Mouse (Mus musculus) neural tube, embryonic 11.5 days (tissue): ENCODE measurements around the gene Gab2. TPM values are rescaled to one million over a fixed set of nuclear protein-coding genes. Genes with fewer than 3 reads are reported as not detected.

Experiments used
- ATAC-seq: fragments of 200-750 bp; cut with Nextera tagmentation; 2 replicates; pipeline ENCODE4 v1.8.0; 2017; ENCODE audit warnings: moderate number of reproducible peaks, mild to moderate bottlenecking, moderate TSS enrichment, moderate library complexity; ENCODE audit not compliant: insufficient read depth, low FRiP score, low TSS enrichment
- DNase-seq: peaks from one replicate; pipeline ENCODE4 v3.0.0-alpha.2; 2015; ENCODE audit warnings: low spot score
- H3K27ac ChIP-seq: fragments of 300-500 bp; sonication (generic); 2 replicates; pipeline ENCODE4 v1.5.1; 2014; ENCODE audit warnings: low read depth, mild to moderate bottlenecking, low read length
- H3K27me3 ChIP-seq: fragments of 300-500 bp; sonication (generic); 2 replicates; pipeline ENCODE4 v1.6.1; 2014; ENCODE audit warnings: mild to moderate bottlenecking, low read length, mixed read lengths; ENCODE audit not compliant: control insufficient read depth, insufficient read depth
- H3K36me3 ChIP-seq: fragments of 300-500 bp; sonication (generic); 2 replicates; pipeline ENCODE4 v1.6.1; 2014; ENCODE audit warnings: mild to moderate bottlenecking, low read length, moderate library complexity, mixed read lengths; ENCODE audit not compliant: control insufficient read depth, insufficient read depth
- H3K4me1 ChIP-seq: fragments of 300-500 bp; sonication (generic); 2 replicates; pipeline ENCODE4 v1.6.1; 2014; ENCODE audit warnings: low read length, mixed read lengths; ENCODE audit not compliant: control insufficient read depth, insufficient read depth
- H3K4me2 ChIP-seq: fragments of 300-500 bp; sonication (generic); 2 replicates; pipeline ENCODE4 v1.6.1; 2014; ENCODE audit warnings: low read depth, mild to moderate bottlenecking, moderate library complexity
- H3K4me3 ChIP-seq: fragments of 300-500 bp; sonication (generic); 2 replicates; pipeline ENCODE4 v1.5.1; 2014; ENCODE audit warnings: low read depth, low read length
- H3K9ac ChIP-seq: fragments of 300-500 bp; sonication (generic); 2 replicates; pipeline ENCODE4 v1.6.1; 2014; ENCODE audit warnings: mild to moderate bottlenecking, low read length
- H3K9me3 ChIP-seq: fragments of 300-500 bp; sonication (generic); 2 replicates; pipeline ENCODE4 v1.6.1; 2016; ENCODE audit warnings: low read length; ENCODE audit not compliant: control insufficient read depth
- WGBS: fragments of 180-500 bp; shearing (Covaris S2); extraction: QIAGEN DNeasy Blood & Tissue Kit; methylation state at CpG from one replicate; pipeline ENCODE4 v1.1.7; 2014; 5-methylcytosine and 5-hydroxymethylcytosine counted together
- polyA plus RNA-seq: library from polyadenylated mRNA; unstranded; fragments of >200 nt; fragmentation: Nextera tagmentation; extraction: Ambion mirVana; gene quantifications from 2 replicates; pipeline ENCODE4 v1.2.1, GENCODE M21; 2014

Gab2 gene
- polyA plus RNA-seq, 1 experiment from 2014 or later: 12.9 TPM

DNA sequence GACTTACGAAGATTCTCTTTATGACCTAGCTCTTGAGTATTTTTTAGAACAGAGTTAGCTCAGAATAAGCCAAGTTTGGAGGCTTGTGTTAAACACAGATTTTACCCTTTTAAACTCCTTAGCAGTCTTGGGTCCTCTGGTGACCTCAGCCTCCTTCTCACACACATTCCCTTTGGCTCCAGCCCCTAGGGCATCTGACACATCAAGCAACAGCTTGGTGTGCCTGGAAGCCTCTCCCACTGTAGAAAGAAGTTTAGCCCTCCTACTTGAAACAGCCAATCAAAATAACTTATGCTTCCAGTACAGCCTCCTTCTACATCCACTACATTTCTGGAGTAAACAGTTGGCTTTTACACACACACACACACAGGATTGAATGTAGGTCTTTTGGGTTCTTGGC, 2.8 kb downstream of the Gab2 start:
- Histone ChIP-seq H3K9ac (no peak overlapping the region), H3K27me3 (no peaks in the 10 kb centered on the region), H3K4me1 (0 out of 2 replicates have a peak, but pooled peaks cover 2% of the 10 kb centered on the region), H3K9me3 (no peaks in the 10 kb centered on the region), H3K27ac (no peak overlapping the region), H3K36me3 (no peaks in the 10 kb centered on the region), H3K4me2 (no peak overlapping the region), H3K4me3 (no peak overlapping the region)
- WGBS: 98% methylated on average over 1 of the region's 1 CpGs
- DNase-seq (no peak), ATAC-seq (no peak)

DNA sequence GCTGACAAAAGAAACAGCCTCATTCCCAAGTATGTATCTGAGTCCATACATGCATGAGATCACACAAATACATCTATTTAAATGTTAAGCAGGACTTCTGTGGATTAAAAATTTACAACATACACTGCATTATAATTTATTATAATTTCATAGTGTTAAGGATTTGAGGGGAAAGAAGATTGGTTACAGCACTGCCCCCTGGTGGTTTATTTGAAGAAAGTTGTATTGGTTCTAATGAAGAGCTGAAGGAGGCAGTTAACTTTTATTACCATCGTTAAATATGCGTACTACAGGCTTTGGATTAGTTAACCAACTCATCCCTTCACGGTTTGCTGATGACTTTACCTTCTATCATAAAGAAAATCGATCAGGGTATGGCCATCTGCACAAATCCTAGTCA, 3.9 kb downstream of the Gab2 start:
- H3K27ac ChIP-seq: no peak overlapping the region
- 6% methylated on average over 4 of the region's 4 CpGs for WGBS
- H3K9ac ChIP-seq: no peak overlapping the region
- H3K4me1 ChIP-seq: 0 out of 2 replicates have a peak, but pooled peaks cover 2% of the 10 kb centered on the region
- no peaks in the 10 kb centered on the region for H3K36me3 ChIP-seq
- DNase-seq (no peak), ATAC-seq (no peak)
- no peaks in the 10 kb centered on the region for H3K27me3 ChIP-seq
- no peak overlapping the region for H3K4me2 ChIP-seq
- H3K9me3 ChIP-seq: no peaks in the 10 kb centered on the region
- H3K4me3 ChIP-seq: no peak overlapping the region

DNA sequence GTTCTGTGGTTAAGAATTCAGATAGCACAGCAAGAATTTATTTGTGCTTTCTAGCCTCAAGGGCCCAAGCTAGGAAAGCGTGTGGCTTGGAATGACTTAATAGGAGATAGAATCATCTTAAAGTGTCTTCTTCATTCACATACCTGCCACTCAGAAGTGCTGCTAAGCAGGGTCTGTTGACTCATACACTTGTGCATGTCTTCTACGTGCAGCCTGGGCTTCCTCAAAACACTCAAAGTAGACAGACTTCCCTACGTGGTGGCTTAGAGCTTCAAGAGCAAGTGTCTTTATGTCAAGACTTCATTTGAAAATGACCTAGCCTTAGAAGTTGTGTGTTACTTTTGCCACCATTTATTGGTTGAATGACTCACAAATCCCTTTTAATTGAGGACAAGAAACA, 12.9 kb downstream of the Gab2 start:
- H3K4me2 ChIP-seq: no peak overlapping the region
- 82% methylated on average over 3 of the region's 3 CpGs for WGBS
- DNase-seq: no peak

DNA sequence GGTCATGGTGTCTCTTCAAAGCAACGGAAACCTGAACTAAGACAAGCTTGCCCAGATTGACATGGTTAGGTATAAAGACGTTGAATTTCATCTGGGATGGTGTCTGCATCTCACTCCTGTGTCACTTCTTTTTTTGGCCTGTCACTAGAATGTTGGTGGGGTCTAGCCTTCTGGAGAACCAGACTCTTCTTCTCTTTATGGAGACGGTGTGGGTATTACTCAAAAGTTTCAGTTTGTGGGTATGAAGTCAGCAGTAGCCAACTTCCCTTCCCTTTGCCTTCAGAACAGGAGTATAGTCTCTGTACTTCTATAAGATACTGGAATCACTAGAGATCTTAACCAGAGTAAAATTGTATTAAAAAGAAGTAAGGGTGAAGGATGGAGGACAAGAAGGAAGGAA, 26.7 kb downstream of the Gab2 start:
- no peak overlapping the region for H3K4me2 ChIP-seq
- H3K9me3 ChIP-seq: no peaks in the 10 kb centered on the region
- H3K4me1 ChIP-seq: no peaks in the 10 kb centered on the region
- ATAC-seq (no peak), DNase-seq (no peak)
- WGBS: 89% methylated on average over 3 of the region's 3 CpGs
- no peaks in the 10 kb centered on the region for H3K36me3 ChIP-seq
- H3K27ac ChIP-seq: no peak overlapping the region
- H3K9ac ChIP-seq: no peak overlapping the region
- no peak overlapping the region for H3K4me3 ChIP-seq
- H3K27me3 ChIP-seq: no peaks in the 10 kb centered on the region

More for the DNA sequence above, 12.9 kb downstream of the Gab2 start:
- H3K9me3 ChIP-seq: no peaks in the 10 kb centered on the region
- no peak overlapping the region for H3K9ac ChIP-seq
- ATAC-seq: no peak
- H3K4me3 ChIP-seq: no peak overlapping the region
- no peak overlapping the region for H3K27ac ChIP-seq
- H3K36me3 ChIP-seq: no peaks in the 10 kb centered on the region
- H3K27me3 ChIP-seq: no peaks in the 10 kb centered on the region
- H3K4me1 ChIP-seq: no peaks in the 10 kb centered on the region

DNA sequence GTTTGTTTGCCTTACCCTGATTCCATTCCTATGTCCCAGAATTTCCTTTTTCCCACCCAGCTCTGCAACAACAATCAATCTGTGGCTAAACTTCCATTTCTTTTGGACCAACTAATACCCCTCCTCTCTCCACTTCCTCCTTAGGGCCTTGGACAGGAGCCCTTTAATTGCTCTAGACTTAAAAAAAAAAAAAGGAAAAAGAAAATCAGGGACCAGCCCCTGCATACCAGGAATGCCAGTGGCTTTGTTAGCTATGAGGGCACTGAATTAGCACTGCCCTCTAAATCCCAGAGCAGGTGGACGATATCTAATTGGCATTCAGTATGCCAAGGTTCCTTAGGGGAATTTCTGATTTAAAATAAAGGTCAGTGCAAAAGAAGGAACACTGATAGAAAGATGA, 47.6 kb downstream of the Gab2 start:
- H3K4me2 ChIP-seq: no peak overlapping the region
- no peak for ATAC-seq
- 59% methylated on average over 1 of the region's 1 CpGs for whole genome bisulfite sequencing

DNA sequence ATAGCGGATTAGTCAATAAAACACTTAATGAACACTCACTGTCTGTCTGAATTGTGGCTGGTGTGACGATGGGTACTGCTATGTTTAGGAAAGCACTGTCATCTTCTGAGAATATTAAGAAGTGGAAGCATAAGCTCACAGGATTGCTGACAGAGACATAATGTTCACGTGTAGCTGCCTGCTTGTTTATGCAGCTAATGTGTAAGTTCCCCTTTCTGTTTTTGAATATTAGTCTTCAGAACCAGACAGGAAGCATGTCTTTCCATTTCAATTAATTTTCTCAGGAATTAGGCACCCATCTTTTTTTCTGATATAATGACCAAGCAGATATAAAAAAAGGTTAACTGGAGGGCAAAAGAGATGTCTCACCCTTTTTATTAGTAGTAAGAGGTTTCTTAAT, 55.1 kb downstream of the Gab2 start:
- no peaks in the 10 kb centered on the region for H3K4me1 ChIP-seq
- no peaks in the 10 kb centered on the region for H3K36me3 ChIP-seq
- DNase-seq (no peak), ATAC-seq (no peak)
- no peaks in the 10 kb centered on the region for H3K9me3 ChIP-seq
- no peak overlapping the region for H3K27ac ChIP-seq
- WGBS: 75% methylated on average over 3 of the region's 3 CpGs
- H3K4me3 ChIP-seq: no peak overlapping the region
- H3K27me3 ChIP-seq: no peaks in the 10 kb centered on the region
- no peak overlapping the region for H3K9ac ChIP-seq
- H3K4me2 ChIP-seq: no peak overlapping the region

More for the DNA sequence above, 47.6 kb downstream of the Gab2 start:
- no peak for DNase-seq
- Histone ChIP-seq H3K9me3 (no peaks in the 10 kb centered on the region), H3K36me3 (no peaks in the 10 kb centered on the region), H3K4me3 (no peak overlapping the region), H3K9ac (no peak overlapping the region), H3K4me1 (no peaks in the 10 kb centered on the region), H3K27ac (no peak overlapping the region), H3K27me3 (no peaks in the 10 kb centered on the region)

DNA sequence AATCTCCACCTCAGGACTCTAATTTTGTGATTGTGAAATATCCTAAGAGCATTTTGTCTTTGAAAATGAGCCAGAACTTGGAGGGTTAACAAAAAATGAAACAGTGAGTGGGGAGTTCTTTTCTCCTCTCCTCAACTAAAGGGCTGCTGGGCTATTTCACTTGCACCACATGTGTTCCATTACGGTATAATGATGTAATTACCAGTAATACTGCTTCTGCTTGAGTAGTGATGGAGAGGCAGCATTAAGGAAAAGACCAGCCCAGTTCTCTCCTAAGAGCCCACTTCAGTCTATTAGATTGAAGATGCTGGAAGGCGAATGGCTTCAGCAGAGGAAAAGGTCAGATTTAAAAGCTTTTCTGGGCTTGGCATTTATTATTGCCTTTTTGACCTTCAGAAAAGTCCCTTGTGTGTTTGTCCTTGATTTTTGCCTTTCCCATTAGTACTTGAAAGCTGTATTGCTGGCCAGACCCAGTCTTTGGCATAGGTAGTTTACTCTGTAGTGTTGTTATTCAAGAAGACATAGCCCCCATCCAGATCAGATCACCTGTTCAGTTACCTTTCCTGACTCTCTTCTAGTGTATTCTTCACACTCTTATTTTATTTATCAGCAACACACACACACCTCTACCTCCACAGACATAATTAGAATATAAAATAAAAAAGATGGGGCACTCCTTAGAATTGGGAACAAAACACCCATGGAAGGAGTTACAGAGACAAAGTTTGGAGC, 69.9 kb downstream of the Gab2 start:
- Histone ChIP-seq H3K4me2 (no peak overlapping the region), H3K27me3 (no peaks in the 10 kb centered on the region), H3K36me3 (no peaks in the 10 kb centered on the region), H3K4me1 (no peaks in the 10 kb centered on the region), H3K9me3 (no peaks in the 10 kb centered on the region), H3K27ac (no peak overlapping the region), H3K4me3 (no peak overlapping the region), H3K9ac (no peak overlapping the region)
- DNase-seq (peak; percentile 12), ATAC-seq (no peak)
- WGBS: 67% methylated on average over 2 of the region's 2 CpGs

DNA sequence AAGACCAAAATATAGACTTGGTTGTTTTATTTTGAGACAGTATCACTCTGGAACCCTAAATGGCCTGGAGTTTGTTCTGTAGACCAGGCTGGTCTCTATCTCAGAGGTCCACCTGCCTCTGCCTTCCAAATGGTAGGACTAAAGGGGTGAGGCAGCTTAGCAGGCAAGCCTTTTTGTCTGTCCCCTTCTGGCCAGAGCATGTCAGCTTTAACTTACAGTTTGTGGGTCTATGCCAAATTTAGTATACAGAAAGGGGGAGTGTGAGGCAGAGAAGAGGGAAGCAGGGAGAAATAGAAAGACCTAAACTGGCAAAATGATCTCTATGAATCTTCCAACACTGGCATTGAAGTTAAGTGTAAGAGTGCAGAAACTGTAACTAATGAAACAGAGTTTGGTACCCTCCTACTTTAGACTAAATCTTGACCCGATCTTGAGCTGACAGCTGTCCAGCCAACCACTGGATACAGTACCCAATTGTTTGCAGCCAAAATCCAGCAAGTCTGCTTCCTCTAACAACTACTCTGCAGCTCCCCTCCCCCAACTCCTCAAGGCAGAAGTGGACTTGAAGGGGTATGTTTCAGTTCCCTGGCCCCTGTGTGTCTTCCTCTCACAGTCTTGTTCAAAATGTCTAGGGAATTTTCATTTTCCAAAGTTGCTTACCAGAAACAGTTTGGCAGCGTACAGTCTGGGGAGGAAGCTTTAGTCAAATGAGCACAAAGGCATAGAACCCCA, 73.5 kb downstream of the Gab2 start:
- H3K4me1 ChIP-seq: no peaks in the 10 kb centered on the region
- DNase-seq (no peak), ATAC-seq (no peak)
- no peaks in the 10 kb centered on the region for H3K9me3 ChIP-seq
- no peaks in the 10 kb centered on the region for H3K27me3 ChIP-seq
- no peak overlapping the region for H3K4me2 ChIP-seq
- H3K36me3 ChIP-seq: no peaks in the 10 kb centered on the region
- WGBS: 78% methylated on average over 2 of the region's 2 CpGs
- no peak overlapping the region for H3K27ac ChIP-seq
- H3K4me3 ChIP-seq: no peak overlapping the region
- H3K9ac ChIP-seq: no peak overlapping the region

DNA sequence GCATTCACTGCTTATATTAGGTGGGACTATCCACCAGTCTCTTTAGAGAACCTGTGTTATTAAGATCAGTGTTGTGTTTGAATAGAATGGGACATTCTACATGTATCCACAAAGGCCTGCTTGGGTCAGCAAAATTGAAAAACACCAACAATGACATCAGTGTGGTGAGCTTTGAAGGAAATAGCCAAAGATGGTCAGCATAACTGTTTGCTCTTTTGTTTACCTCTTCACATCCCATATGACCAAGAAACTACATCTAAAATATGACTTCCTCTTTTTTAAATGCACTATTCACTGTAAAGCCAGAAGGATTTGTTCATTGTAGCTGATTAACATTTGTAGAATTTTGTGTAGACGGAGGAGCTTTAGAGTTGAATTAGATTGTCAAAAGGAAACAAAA, 82.9 kb downstream of the Gab2 start:
- Histone ChIP-seq H3K4me3 (no peak overlapping the region), H3K4me2 (no peak overlapping the region), H3K36me3 (no peaks in the 10 kb centered on the region), H3K9me3 (no peaks in the 10 kb centered on the region), H3K27ac (no peak overlapping the region), H3K27me3 (no peaks in the 10 kb centered on the region), H3K4me1 (no peaks in the 10 kb centered on the region), H3K9ac (no peak overlapping the region)
- no peak for ATAC-seq
- DNase-seq: no peak
- 76% methylated on average over 1 of the region's 1 CpGs for WGBS
